Mouse (Mus musculus) layer of hippocampus, adult 11-12 months (tissue): ENCODE measurements around the gene Krtap16-3.

ENCODE experiments used
- DNase-seq: peaks from one replicate; pipeline ENCODE4 v3.0.0; 2022; ENCODE audit warnings: low spot score

Gene Krtap16-3

DNA sequence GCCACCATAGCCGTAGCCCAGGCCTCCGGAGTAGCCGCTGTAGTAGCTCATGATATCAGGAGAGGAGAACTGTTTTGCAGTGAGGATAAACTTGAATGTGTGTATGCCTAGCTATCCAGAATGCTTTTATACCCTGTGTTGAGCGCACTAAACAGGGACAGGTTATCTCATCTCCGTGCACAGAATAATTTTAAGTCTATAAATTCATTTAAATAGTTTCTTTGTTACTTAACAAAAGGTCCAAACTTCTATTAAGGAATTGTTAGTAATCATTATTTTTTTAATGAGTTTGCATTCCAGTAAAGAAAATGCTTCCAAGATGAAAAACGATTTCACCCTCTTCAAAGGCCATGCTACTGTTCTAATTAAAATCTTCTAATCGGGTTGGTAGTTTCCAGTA is at the start of gene Krtap16-3:
Gene Krtap16-3, minus strand, starts transcription at position 101 of the 400 bp plus-strand sequence.
- no peak for DNase-seq

GRCm38 (mm10) chr16:89010659-89011058 is 48.0 kb upstream of the Krtap16-3 start, which contains the start of gene Krtap22-2:
Gene Krtap22-2, minus strand, starts transcription at chr16:89010759.
- DNase-seq = no peak

- no peak for DNase-seq
Measured at GRCm38 (mm10) chr16:88941106-88941505, 21.6 kb downstream of the Krtap16-3 start.

GRCm38 (mm10) chr16:88938252-88938651 is 24.4 kb downstream of the Krtap16-3 start:
- DNase-seq = no peak

GRCm38 (mm10) chr16:88932165-88932564 is 30.5 kb downstream of the Krtap16-3 start, which contains the start of gene Krtap19-9b:
Gene Krtap19-9b, minus strand, starts transcription at chr16:88932265.
- no peak for DNase-seq
